Mouse (Mus musculus) CH12.LX (cell line): Measurements from ENCODE around the gene Smc1b.

Experiments used
- BHLHE40 ChIP-seq: IDR thresholded peaks from 2 replicates; pipeline ENCODE4 v1.6.1; 2011; ENCODE audit warnings: mild to moderate bottlenecking, low read depth, low read length, improper control_type of control experiment
- CTCF ChIP-seq, 2 experiments: IDR thresholded peaks in 1 of 2; conservative IDR thresholded peaks in 1 of 2; 2 replicates each; pipeline ENCODE4 v1.5.1; 2011 to 2012; ENCODE audit warnings: low read depth in 2 of 2, low read length in 2 of 2, improper control_type of control experiment in 1 of 2, inconsistent platforms in 1 of 2, mild to moderate bottlenecking in 1 of 2, moderate library complexity in 1 of 2
- EP300 ChIP-seq: IDR thresholded peaks from 2 replicates; pipeline ENCODE4 v1.6.1; 2011; ENCODE audit warnings: low read length, improper control_type of control experiment
- JUN ChIP-seq: IDR thresholded peaks from 2 replicates; pipeline ENCODE4 v1.6.1; 2011; ENCODE audit warnings: low read depth, mild to moderate bottlenecking, low read length, improper control_type of control experiment, moderate library complexity; ENCODE audit not compliant: insufficient read depth
- MAFK ChIP-seq: IDR thresholded peaks from 2 replicates; pipeline ENCODE4 v1.6.1; 2011; ENCODE audit warnings: low read length, improper control_type of control experiment; ENCODE audit not compliant: insufficient replicate concordance
- MAX ChIP-seq: IDR thresholded peaks from 2 replicates; pipeline ENCODE4 v1.6.1; 2011; ENCODE audit warnings: low read length, improper control_type of control experiment
- MYC ChIP-seq: IDR thresholded peaks from 2 replicates; pipeline ENCODE4 v1.6.1; 2011; ENCODE audit warnings: low read depth, mild to moderate bottlenecking, improper control_type of control experiment, low read length

DNA sequence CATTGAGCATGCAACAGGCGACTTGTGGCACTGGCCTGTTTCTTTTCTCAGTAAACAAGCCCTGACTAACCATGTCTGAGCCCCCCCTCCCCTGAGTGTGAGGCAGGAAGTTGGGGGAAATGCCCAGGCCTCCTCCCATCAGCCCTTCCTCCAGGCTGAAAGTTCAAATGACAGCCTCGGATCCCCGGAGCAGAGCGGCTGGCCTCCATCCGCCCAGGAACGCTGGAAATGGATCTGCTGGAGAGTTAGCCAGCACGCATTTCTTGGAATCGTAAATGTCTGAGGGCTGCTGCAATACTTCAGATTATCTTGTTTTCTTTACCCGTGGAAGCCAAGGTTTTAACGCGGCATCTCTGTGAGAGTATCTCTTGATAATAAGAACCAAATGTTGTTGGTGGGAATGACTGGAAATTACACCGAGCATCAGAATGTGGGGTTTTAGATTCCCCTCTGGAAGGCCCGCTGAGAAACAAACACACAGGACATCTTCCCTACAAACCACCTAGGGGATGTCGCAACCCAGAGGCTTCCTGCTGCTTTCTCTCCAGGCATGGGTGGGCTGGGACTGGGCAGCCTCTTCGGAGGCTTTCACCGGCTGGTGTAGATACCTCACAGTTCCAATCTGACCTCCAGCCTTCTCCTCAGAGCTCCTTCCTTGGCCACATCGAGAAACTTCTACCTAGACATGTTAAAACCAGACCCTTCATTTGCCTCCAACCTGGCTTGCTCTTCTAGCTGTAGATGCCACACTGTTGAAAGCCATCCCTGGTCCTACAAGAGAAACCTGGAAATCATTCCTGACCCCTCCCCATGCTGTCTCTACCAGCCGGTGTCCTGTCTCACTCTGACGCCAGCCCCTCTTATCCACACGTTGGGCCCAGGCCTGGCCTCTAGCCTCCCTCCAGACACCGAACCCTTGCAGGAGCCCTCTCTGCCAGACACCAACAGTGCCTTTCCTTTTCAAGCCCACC, 31.2 kb upstream of the Smc1b start:
- TF ChIP-seq BHLHE40, result no peak
- no peak for TF ChIP-seq MYC
- no peak for TF ChIP-seq JUN
- no peak for TF ChIP-seq CTCF (conservative IDR thresholded peaks at IDR 0.05 in 1 of 2, IDR thresholded peaks at IDR 0.05 in 1 of 2; ENCODE audit: low read depth in 2 of 2, low read length in 2 of 2)
- TF ChIP-seq MAFK, result no peak
- TF ChIP-seq MAX, result no peak
- TF ChIP-seq EP300, result no peak
